Mouse (Mus musculus) heart, adult 2 months (tissue): ENCODE measurements around the gene F3.

ENCODE experiments used
- CTCF ChIP-seq: fragments of 200-600 bp; IDR thresholded peaks from 2 replicates; pipeline ENCODE4 v1.8.1; 2022; ENCODE audit warnings: antibody characterized with exemption, mild to moderate bottlenecking, moderate library complexity
- EP300 ChIP-seq: fragments of 200-500 bp; IDR thresholded peaks from 2 replicates; pipeline ENCODE4 v1.6.1; 2011; ENCODE audit warnings: low read depth, low read length, control low read depth; ENCODE audit not compliant: insufficient read depth
- POLR2A ChIP-seq: fragments of 200-500 bp; IDR thresholded peaks from 2 replicates; pipeline ENCODE4 v1.6.1; 2011; ENCODE audit warnings: mild to moderate bottlenecking, low read depth, low read length, control low read depth; ENCODE audit not compliant: insufficient read depth

DNA sequence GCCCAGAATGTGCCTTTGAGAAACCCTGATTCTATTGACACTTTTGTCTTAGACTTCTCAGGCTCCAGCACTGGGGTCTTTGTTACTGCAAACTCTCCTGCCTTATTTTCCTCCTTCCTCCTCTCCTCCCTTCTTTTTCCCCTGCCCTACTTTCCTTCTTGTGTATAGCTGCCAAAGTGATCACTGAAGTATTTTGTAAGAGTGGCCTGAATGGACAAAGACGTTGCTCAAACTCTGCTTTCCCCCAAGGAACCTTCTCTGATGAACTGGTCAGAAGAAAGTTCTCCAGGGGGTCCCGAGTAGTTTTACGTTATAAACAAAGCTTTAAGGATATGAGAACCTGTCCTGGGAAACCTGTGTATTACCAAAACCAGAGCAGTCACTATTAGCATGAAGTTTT lies 3.6 kb upstream of the F3 start:
- TF ChIP-seq POLR2A (no peak), CTCF (no peak), EP300 (no peak)
